ENCODE assay signal across 21 mouse cellular contexts in the genomic region with DNA sequence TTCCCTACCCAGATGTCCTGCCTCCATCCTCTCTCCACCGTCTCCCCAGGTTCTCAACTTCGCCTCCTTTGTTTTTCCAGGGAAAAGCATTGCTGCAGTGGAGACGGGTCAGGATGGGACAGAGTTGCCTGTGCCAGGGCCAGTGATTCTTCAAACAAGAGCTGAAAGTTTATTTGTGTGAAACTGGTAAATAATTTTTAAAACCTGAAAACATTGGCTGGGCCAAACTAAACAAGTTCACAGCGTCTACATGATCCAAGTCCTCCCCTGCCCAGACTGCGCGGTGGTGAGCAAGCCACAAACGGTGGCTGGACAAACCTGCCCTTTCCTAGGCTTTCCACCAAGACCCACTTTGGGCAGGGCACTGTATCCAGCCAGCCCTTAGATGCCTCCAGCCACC. TPM values are rescaled to one million over a fixed set of nuclear protein-coding genes. Genes with fewer than 3 reads are reported as not detected.
A peak's percentile ranks its signal among the peaks of the same experiment; 100 is the strongest.
DNase-seq lines count a peak whose midpoint lies in the region; ATAC-seq and TF ChIP-seq lines count a peak whose summit lies in the region.
"Had no signal": no experiment of that assay in that cellular context is flagged by ENCODE, and none has a peak within 500 bp of the region (broad histone marks: within the 10 kb centered on the region; RNA-seq: fewer than 3 reads in every experiment).

No protein-coding gene starts in this region.

- no peak for TF ChIP-seq POLR2A in olfactory bulb, adult 2 months (IDR thresholded peaks at IDR 0.05; ENCODE audit: insufficient read depth, low read depth, low read length)

- intact Hi-C loops in left cerebral cortex, adult 2 months (cut with DNase I), result no loop called here
- intact Hi-C loops in gastrocnemius, adult 2 months (cut with DNase I), result no loop called here

- no peak for ATAC-seq in intestine, embryonic 14.5 days (replicated peaks; ENCODE audit: low FRiP score, low TSS enrichment, low read depth)
- no peak for ATAC-seq in intestine, postnatal 0 days
- ATAC-seq in intestine, embryonic 15.5 days, result peak; percentile 17; the same call in 1 of the 2 replicates
- ATAC-seq: forebrain, embryonic 13.5 days; forebrain, postnatal 0 days had no signal

- WGBS in intestine, embryonic 14.5 days, result 72% methylated on average over 7 of the region's 7 CpGs
- 70% methylated on average over 7 of the region's 7 CpGs for WGBS in intestine, postnatal 0 days
- 74% methylated on average over 7 of the region's 7 CpGs for WGBS in intestine, embryonic 15.5 days
- 85% methylated on average over 7 of the region's 7 CpGs for WGBS in olfactory bulb, adult 2 months

- H3K4me1 ChIP-seq in intestine, embryonic 14.5 days (replicated peaks; ENCODE audit: control insufficient read depth, insufficient read depth, low read length), result peaks cover 9% of the 10 kb centered on the region
- no peaks in the 10 kb centered on the region for H3K4me1 ChIP-seq in intestine, postnatal 0 days (replicated peaks; ENCODE audit: control insufficient read depth, insufficient read depth, low read length)
- peaks cover 12% of the 10 kb centered on the region for H3K4me1 ChIP-seq in intestine, embryonic 15.5 days (replicated peaks)
- H3K4me1 ChIP-seq in olfactory bulb, adult 2 months (ENCODE audit: control insufficient read depth, insufficient read depth, low read length), result peaks cover 47% of the 10 kb centered on the region
- H3K4me1 ChIP-seq: heart, embryonic 13.5 days had no signal

- 0 out of 2 replicates have a peak overlapping the region, but pooled peaks have one; percentile 43 for H3K27ac ChIP-seq in intestine, embryonic 14.5 days (ENCODE audit: low read depth)
- no peak overlapping the region for H3K27ac ChIP-seq in intestine, postnatal 0 days (ENCODE audit: low read depth, low read length)
- H3K27ac ChIP-seq in left cerebral cortex, adult 2 months, result peak overlapping the region; percentile 0; the same call in 1 of the 2 replicates
- H3K27ac ChIP-seq in intestine, embryonic 15.5 days, result 0 out of 2 replicates have a peak overlapping the region, but pooled peaks have one; percentile 57
- peak overlapping the region; percentile 24 for H3K27ac ChIP-seq in olfactory bulb, adult 2 months (ENCODE audit: insufficient read depth, low read depth, low read length)
- no peak overlapping the region for H3K27ac ChIP-seq in gastrocnemius, adult 2 months
- H3K27ac ChIP-seq: forebrain, embryonic 13.5 days; heart, embryonic 13.5 days; hindbrain, embryonic 15.5 days had no signal

- no peak overlapping the region for H3K4me3 ChIP-seq in intestine, embryonic 14.5 days (ENCODE audit: low read depth, low read length)
- H3K4me3 ChIP-seq in intestine, postnatal 0 days (ENCODE audit: low read depth, low read length), result no peak overlapping the region
- no peak overlapping the region for H3K4me3 ChIP-seq in left cerebral cortex, adult 2 months
- no peak overlapping the region for H3K4me3 ChIP-seq in intestine, embryonic 15.5 days (replicated peaks)
- H3K4me3 ChIP-seq in olfactory bulb, adult 2 months (ENCODE audit: insufficient read depth, low read depth, low read length), result no peak overlapping the region
- H3K4me3 ChIP-seq in gastrocnemius, adult 2 months, result no peak overlapping the region
- H3K4me3 ChIP-seq: embryonic facial prominence, embryonic 10.5 days; forebrain, embryonic 13.5 days; heart, embryonic 13.5 days; hindbrain, embryonic 15.5 days had no signal

- no peaks in the 10 kb centered on the region for H3K36me3 ChIP-seq in intestine, embryonic 14.5 days (ENCODE audit: control insufficient read depth, insufficient read depth, low read length)
- H3K36me3 ChIP-seq in intestine, postnatal 0 days (ENCODE audit: control insufficient read depth, insufficient read depth), result no peaks in the 10 kb centered on the region
- H3K36me3 ChIP-seq in intestine, embryonic 15.5 days, result no peaks in the 10 kb centered on the region
- H3K36me3 ChIP-seq: embryonic facial prominence, embryonic 10.5 days; heart, embryonic 13.5 days; hindbrain, embryonic 15.5 days had no signal

- no peak for DNase-seq in intestine, embryonic 14.5 days (ENCODE audit: low spot score)
- DNase-seq in left cerebral cortex, adult 2 months (ENCODE audit: extremely low spot score in 1 of 2, low spot score in 2 of 2), result no peak
- DNase-seq in left cerebral cortex, adult 18-20 months (ENCODE audit: low spot score in 2 of 2), result no peak
- no peak for DNase-seq in urinary bladder, adult 18-20 months (ENCODE audit: low spot score in 2 of 2)
- DNase-seq in gastrocnemius, adult 2 months, result no peak
- DNase-seq: adrenal gland, adult 2 months; adrenal gland, postnatal 25 days; cerebellum, adult 18-20 months; cerebellum, adult 9-11 months; forebrain, postnatal 0 days; gastrocnemius, postnatal 36 days; heart, adult 11 months; heart, postnatal 36 days had no signal

- no peaks in the 10 kb centered on the region for H3K9me3 ChIP-seq in intestine, embryonic 14.5 days (ENCODE audit: control insufficient read depth, low read length)
- no peaks in the 10 kb centered on the region for H3K9me3 ChIP-seq in intestine, postnatal 0 days (ENCODE audit: control insufficient read depth)
- H3K9me3 ChIP-seq in intestine, embryonic 15.5 days, result no peaks in the 10 kb centered on the region
- H3K9me3 ChIP-seq: embryonic facial prominence, embryonic 10.5 days; forebrain, embryonic 13.5 days; heart, embryonic 13.5 days; hindbrain, embryonic 15.5 days had no signal

- no peak for TF ChIP-seq CTCF in intestine, postnatal 0 days (IDR thresholded peaks at IDR 0.05; ENCODE audit: low read depth)
- no peak for TF ChIP-seq CTCF in left cerebral cortex, adult 2 months (IDR thresholded peaks at IDR 0.05)
- TF ChIP-seq CTCF in olfactory bulb, adult 2 months (IDR thresholded peaks at IDR 0.05; ENCODE audit: insufficient read depth, low read depth, low read length), result no peak
- TF ChIP-seq CTCF in gastrocnemius, adult 2 months (IDR thresholded peaks at IDR 0.05), result no peak

- H3K27me3 ChIP-seq in intestine, embryonic 14.5 days (replicated peaks; ENCODE audit: control insufficient read depth, insufficient read depth, low read length), result no peaks in the 10 kb centered on the region
- H3K27me3 ChIP-seq in intestine, postnatal 0 days (replicated peaks; ENCODE audit: control insufficient read depth, insufficient read depth, low read length), result no peaks in the 10 kb centered on the region
- no peaks in the 10 kb centered on the region for H3K27me3 ChIP-seq in intestine, embryonic 15.5 days (replicated peaks)
- H3K27me3 ChIP-seq: CH12.LX; forebrain, embryonic 13.5 days; heart, embryonic 13.5 days; hindbrain, embryonic 15.5 days had no signal

- H3K4me2 ChIP-seq in intestine, embryonic 14.5 days (ENCODE audit: low read length), result no peak overlapping the region
- no peak overlapping the region for H3K4me2 ChIP-seq in intestine, postnatal 0 days (replicated peaks; ENCODE audit: low read depth)
- no peak overlapping the region for H3K4me2 ChIP-seq in intestine, embryonic 15.5 days (replicated peaks)
- H3K4me2 ChIP-seq: forebrain, embryonic 13.5 days; heart, embryonic 13.5 days; hindbrain, embryonic 15.5 days had no signal

- H3K9ac ChIP-seq in intestine, embryonic 14.5 days (ENCODE audit: low read length), result no peak overlapping the region
- no peak overlapping the region for H3K9ac ChIP-seq in intestine, postnatal 0 days (ENCODE audit: low read depth, low read length)
- no peak overlapping the region for H3K9ac ChIP-seq in intestine, embryonic 15.5 days
- H3K9ac ChIP-seq: forebrain, embryonic 13.5 days; forebrain, postnatal 0 days; hindbrain, embryonic 15.5 days had no signal

RNA-seq across cellular contexts. Expression of a gene that starts 41.4 kb away (rescaled TPM):
- polyA plus RNA-seq in intestine, embryonic 14.5 days (2014; fragmentation: Nextera tagmentation; extraction: Ambion mirVana), result 56.2 and 67.0 TPM in 2 replicates
- polyA plus RNA-seq in intestine, postnatal 0 days (2015; fragmentation: Nextera tagmentation; extraction: Ambion mirVana), result 22.7 and 24.1 TPM in 2 replicates
- total RNA-seq in left cerebral cortex, adult 2 months (2021), result 10 to 100 TPM; 17.7 to 19.5 TPM
- total RNA-seq in left cerebral cortex, adult 18-20 months (2021), result 10 to 100 TPM; 19.4 to 21.3 TPM
- polyA plus RNA-seq in intestine, embryonic 15.5 days (2015; fragmentation: Nextera tagmentation; extraction: Ambion mirVana), result 37.6 and 41.5 TPM in 2 replicates
- not detected in 2 replicates for polyA plus RNA-seq in olfactory bulb, adult 2 months (2012; ENCODE audit: insufficient read depth, insufficient read length, low replicate concordance, missing spikeins)
- total RNA-seq in gastrocnemius, adult 2 months (2021), result 1 to 10 TPM in 1 of 2 experiments, under 1 TPM in 1; 0.36 to 2.7 TPM

Comparison
In these comparisons a context has a peak if more than half of its experiments do, and no peak if none do; other contexts are left out.
1. H3K27ac ChIP-seq: peak in intestine, embryonic 14.5 days (single experiment), left cerebral cortex, adult 2 months (single experiment), intestine, embryonic 15.5 days (single experiment) and olfactory bulb, adult 2 months (single experiment); none in intestine, postnatal 0 days (single experiment) and gastrocnemius, adult 2 months (single experiment).
2. RNA of a gene that starts 41.4 kb away (polyA plus RNA-seq): 56.2 to 67.0 TPM in intestine, embryonic 14.5 days, 37.6 to 41.5 TPM in intestine, embryonic 15.5 days and 22.7 to 24.1 TPM in intestine, postnatal 0 days; not detected in olfactory bulb, adult 2 months; every median in the first group is over 10 times any median in the second.